Mouse (Mus musculus) ovary, postnatal 10 days (tissue): Measurements from ENCODE around the gene Mrps24.

Experiments used
- DNase-seq: peaks from one replicate; pipeline ENCODE4 v3.0.0; 2022; ENCODE audit warnings: low spot score

Mrps24 gene

DNA sequence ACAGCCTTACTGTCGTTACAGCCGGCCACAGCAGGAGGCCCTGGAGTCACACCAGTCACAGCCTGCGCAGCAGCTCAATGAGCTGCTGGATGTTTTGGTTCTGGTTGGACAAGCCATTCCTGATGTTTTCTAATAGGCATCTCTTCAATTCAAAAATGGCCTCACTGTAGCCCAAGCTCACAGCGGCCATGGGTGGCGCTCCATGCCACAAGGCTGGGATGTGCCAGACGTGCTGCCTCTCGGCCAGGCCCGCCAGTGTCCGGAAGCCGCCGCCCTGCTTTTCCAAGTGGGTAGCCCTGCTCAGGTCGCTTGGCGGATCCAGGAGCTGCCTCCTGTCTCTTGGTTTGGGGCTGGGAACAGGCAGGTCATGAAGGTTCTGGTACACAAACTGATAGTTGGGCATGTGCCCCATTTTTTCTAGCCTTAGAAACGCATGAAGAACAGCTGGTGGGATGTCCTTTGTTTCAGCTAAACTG lies at the start of gene Mrps24:
TSS of gene Mrps24 (minus strand) at position 51 of the 476 bp plus-strand sequence.
- no peak for DNase-seq

DNA sequence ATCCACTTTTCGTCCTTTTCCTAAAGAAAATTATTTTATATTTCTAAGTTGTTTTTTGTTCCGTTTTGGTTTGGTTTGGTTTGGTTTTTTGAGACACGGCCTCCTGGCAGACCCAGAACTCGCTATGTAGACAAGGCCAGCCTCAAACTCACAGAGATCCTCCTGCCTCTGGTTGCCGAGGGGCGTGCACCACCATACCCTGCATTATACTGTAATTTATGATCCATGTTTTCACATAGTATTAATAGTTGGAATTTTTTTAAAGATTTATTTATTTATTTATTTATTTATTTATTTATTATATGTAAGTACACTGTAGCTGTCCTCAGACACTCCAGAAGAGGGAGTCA lies 47.1 kb upstream of the Mrps24 start:
- DNase-seq = no peak

- peak; percentile 87 for DNase-seq
Observed at GRCm38 (mm10) chr11:5761820-5762632, 46.5 kb upstream of the Mrps24 start, which contains the start of gene Urgcp. Gene Urgcp, minus strand, starts transcription at chr11:5762376.

DNA sequence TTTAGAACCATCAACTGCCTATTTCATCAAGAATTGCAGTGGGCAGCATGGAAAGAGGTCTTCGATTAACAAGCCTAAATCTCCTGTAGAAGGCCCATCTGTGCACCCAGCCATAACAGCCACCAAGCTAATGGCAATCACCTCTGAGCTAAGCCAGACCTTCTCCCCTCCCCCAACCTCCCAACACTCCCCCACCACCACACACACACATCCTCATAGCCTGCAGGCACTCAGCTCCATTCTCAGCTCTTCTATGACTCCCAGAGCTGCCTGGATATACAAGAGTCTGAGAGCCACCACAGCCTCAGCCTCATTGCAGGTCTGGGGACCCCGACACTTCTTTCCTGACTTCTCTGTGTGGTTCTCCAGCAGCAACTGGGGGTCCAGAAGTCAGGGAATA lies 38.3 kb upstream of the Mrps24 start:
- no peak for DNase-seq

DNA sequence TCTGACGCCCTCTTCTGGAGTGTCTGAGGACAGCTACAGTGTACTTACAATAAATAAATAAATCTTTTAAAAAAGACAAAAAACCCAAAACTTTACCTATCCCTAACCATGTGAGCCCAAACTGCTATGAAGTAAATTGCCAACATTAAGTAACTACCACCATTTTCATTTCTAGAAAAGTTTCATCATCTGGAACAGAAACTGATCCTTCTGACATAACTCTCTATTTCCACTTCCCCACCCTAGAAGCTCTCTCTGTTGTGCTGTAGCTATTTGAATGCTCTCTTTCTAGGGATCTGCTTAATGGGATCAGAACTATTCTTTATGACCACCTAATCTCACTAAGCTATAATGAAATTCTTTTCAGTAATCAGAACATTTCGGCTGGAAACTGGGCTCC lies 29.5 kb upstream of the Mrps24 start:
- no peak for DNase-seq

- no peak for DNase-seq
Observed at GRCm38 (mm10) chr11:5742106-5742505, 26.6 kb upstream of the Mrps24 start.

- DNase-seq = peak; percentile 53
Observed at GRCm38 (mm10) chr11:5740965-5741627, 25.6 kb upstream of the Mrps24 start.

GRCm38 (mm10) chr11:5740599-5740964 lies 25.1 kb upstream of the Mrps24 start:
- DNase-seq = peak; percentile 50

DNA sequence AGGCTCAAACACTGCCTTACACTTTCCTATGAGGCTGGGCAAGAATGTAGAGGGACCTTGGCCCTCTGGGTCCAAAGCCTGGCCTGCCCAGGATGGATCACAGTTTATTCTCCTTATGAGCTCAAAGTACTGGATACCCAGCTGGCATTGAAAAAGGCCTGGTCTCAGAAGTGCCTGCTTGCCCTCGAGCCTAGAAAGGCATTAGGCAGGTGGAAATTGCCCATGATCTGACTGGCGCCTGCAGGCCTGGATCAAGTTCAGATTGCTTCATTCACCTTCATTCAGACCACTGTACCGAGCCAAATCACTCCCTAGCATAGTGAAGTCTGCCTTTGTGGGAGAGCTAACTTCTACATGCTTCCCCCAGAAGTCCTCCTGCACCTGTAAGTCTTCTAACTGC lies 24.4 kb upstream of the Mrps24 start:
- no peak for DNase-seq

DNA sequence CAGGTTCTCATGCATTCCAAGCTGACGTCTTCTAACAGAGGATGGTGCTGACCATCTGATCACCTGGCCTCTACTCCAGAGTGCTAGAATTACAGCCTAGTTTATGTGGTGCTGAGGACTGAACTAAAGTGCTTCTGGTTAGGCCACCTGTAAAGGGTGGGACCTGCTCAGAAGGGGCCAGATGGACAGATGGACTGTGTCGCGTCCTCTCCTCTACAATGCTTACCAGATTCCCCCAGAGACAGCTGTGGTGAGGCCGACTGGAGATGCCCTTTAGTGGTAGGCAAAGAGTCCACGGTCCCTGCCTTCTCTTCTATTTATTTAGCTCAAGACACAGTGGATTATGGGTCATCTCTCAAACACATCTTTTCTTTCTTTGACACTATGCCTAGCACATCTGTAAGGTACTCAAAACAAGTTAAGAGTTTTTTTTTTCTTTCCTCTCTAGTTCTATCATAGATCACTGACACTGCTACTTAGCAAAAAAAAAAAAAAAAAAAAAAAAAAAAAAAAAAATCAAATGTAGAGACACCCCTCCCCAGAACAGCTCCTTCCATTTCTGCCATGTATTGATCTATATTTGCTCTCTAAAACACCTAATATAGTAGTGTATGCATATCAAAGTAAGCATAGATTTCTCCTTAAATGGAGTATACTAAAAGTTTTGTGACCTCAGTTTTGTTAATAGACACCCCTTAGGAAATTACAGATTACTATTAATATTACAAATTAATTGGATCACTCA lies 23.6 kb upstream of the Mrps24 start:
- no peak for DNase-seq

DNA sequence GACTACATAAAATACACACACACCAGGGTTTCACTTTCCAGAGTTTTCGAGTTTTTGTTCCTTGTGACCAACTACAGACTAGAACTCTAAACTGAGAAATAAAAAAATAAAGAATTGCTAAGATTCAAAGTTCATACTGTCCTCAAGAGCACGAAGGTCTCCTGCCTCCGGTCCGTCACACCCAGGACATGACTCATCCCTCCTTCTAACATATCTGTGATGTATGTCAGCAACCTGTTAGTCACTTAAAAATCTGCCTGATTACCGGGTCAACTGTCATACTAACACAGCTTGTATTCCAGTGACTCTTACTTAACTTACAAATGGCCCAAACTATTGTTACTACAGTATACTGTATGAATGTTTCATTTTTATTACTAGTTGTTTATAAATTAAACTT lies 21.7 kb upstream of the Mrps24 start:
- no peak for DNase-seq

GRCm38 (mm10) chr11:5734323-5734722 lies 18.8 kb upstream of the Mrps24 start:
- no peak for DNase-seq

- DNase-seq = no peak
Observed at GRCm38 (mm10) chr11:5732401-5732800, 16.9 kb upstream of the Mrps24 start.

DNA sequence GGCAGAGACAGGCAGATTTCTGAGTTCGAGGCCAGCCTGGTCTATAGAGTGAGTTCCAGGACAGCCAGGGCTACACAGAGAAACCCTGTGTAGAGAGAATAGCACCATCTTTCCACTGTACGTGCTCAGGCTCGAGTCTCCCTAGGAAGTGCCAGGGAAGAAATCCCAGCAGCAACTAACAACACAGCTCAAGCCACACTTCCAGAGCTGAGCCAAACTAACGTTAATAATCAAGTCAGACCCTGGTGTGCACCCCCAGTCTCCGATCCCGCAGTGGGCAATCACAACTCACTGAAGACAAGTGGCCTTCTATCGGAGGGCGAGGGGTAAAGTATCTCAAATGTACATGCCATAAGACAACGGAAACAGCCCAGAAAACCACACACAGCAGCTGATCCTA lies 14.1 kb upstream of the Mrps24 start:
- no peak for DNase-seq

- DNase-seq = no peak
Observed at GRCm38 (mm10) chr11:5718611-5719354, 3.3 kb upstream of the Mrps24 start.

GRCm38 (mm10) chr11:5716938-5717705 lies 1.6 kb upstream of the Mrps24 start:
- DNase-seq = no peak

DNA sequence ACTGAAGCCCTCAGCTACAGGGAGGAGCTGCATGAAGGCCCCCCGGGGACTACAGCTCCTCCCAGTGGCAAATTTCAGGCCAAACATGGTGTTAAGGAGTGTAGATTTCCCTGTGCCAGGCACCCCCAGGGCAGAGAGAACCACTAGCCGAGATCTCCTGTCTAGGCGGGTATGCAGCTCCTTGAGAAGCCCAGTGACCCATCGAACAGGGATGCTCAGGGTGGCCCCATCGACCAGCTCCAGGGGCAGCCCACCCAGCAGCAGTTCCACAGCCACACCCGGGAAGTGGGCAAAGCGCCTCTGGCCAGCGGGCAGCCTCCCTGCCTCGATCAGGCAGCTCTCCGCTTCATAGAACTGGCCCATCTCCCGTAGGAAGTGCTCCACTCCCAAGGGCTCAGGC lies 766 bp upstream of the Mrps24 start:
- no peak for DNase-seq

- no peak for DNase-seq
Observed at GRCm38 (mm10) chr11:5715179-5715578, 301 bp downstream of the Mrps24 start.

- DNase-seq = peak; percentile 71
Observed at GRCm38 (mm10) chr11:5707530-5708353, 7.7 kb downstream of the Mrps24 start.

DNA sequence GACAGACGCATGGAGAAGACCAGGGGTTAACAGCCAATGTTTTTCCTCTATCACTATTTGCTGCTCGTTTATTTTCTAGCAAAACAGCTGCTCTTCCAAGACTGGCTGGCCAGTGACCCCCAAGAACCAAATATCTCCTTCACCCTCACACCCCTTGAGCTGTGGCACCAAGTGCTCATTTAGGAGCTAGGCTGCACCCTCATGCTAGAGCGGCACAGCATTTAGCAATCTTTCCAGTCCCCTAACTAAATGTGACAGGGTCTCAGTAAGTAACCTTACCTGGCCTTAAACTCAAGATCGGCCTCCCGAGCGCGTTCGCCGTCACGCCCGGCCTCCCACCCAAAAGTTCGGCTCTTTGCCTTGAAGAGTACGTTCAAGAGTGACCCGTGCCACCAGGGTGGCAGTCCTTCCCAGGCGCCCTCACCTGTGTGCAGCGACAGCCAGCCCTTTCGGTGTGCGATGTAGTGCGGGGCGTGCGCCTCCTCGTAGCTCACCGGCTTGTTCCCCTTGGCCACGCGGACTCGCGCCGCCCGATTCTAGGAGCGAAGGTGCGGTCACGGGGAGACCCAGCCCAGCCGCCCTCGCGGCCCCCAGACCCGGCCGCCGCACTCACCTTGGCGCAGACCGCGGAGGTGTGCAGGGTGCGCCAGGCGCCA lies 8.5 kb downstream of the Mrps24 start:
- DNase-seq = no peak
